Mouse (Mus musculus): Measurements from ENCODE around the gene Veph1.
"Not testable (repeated sequence)": the region's sequence is repeated elsewhere in the genome, so short reads cannot be mapped to it uniquely, and the experiment has no call there.

The Veph1 gene

GRCm38 (mm10) chr3:66296545-66296944 lies at the start of gene Veph1:
Gene Veph1, minus strand, starts transcription at chr3:66296837.
- DNase-seq, result no peak

GRCm38 (mm10) chr3:66340742-66341141 lies 44.1 kb upstream of the Veph1 start:
- DNase-seq, result no peak

GRCm38 (mm10) chr3:66332401-66332729 lies 35.7 kb upstream of the Veph1 start:
- no peak for DNase-seq

GRCm38 (mm10) chr3:66331592-66332400 lies 35.2 kb upstream of the Veph1 start:
- peak; percentile 13 for DNase-seq

GRCm38 (mm10) chr3:66330896-66331579 lies 34.4 kb upstream of the Veph1 start:
- DNase-seq, result no peak

- no peak for DNase-seq
Measured at GRCm38 (mm10) chr3:66325962-66326834, 29.6 kb upstream of the Veph1 start.

- no peak for DNase-seq
Measured at GRCm38 (mm10) chr3:66325486-66325951, 28.9 kb upstream of the Veph1 start.

GRCm38 (mm10) chr3:66314793-66315715 lies 18.4 kb upstream of the Veph1 start:
- no peak for DNase-seq

GRCm38 (mm10) chr3:66310586-66310985 lies 13.9 kb upstream of the Veph1 start:
- DNase-seq, result no peak

- DNase-seq, result no peak
Measured at GRCm38 (mm10) chr3:66309531-66309930, 12.9 kb upstream of the Veph1 start.

- DNase-seq, result no peak
Measured at GRCm38 (mm10) chr3:66295236-66295635, 1.4 kb downstream of the Veph1 start.

- DNase-seq, result no peak
Measured at GRCm38 (mm10) chr3:66294729-66295128, 1.9 kb downstream of the Veph1 start.

GRCm38 (mm10) chr3:66292356-66292946 lies 4.2 kb downstream of the Veph1 start:
- DNase-seq, result no peak

GRCm38 (mm10) chr3:66263270-66263669 lies 33.4 kb downstream of the Veph1 start:
- DNase-seq, result no peak

- DNase-seq, result no peak
Measured at GRCm38 (mm10) chr3:66262319-66262718, 34.3 kb downstream of the Veph1 start.

GRCm38 (mm10) chr3:66254504-66255105 lies 42.0 kb downstream of the Veph1 start:
- DNase-seq, result no peak

GRCm38 (mm10) chr3:66251842-66252241 lies 44.8 kb downstream of the Veph1 start:
- DNase-seq, result no peak

- DNase-seq, result no peak
Measured at GRCm38 (mm10) chr3:66240476-66240875, 56.2 kb downstream of the Veph1 start.

GRCm38 (mm10) chr3:66236234-66236871 lies 60.3 kb downstream of the Veph1 start:
- DNase-seq, result not testable (repeated sequence)

- DNase-seq, result no peak
Measured at GRCm38 (mm10) chr3:66224931-66225537, 71.6 kb downstream of the Veph1 start.

All from cerebellum, adult 8-10 months (tissue).